In the genomic region with DNA sequence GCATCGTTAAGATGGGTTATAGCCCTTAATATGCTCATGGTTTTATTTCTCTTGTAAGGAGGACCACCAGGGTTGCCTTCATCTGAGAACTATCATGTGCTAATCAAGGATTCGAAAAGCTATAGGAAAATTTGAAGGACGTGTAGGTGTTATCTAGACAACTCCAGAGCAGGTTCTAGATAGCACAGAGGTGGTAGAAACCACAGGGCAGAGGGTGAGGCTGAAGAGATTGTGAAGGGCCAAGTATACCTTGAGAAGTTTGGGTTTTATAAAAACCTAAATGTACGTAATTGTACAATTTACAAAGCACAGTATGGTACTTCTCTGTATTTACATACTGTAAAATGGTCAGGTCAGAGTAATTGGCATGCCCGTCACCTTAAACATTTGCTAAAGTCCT, we compare ENCODE assay signal across 10 mouse cellular contexts. TPM values are rescaled to one million over a fixed set of nuclear protein-coding genes. Genes with fewer than 3 reads are reported as not detected.
DNase-seq lines count a peak whose midpoint lies in the region; ATAC-seq and TF ChIP-seq lines count a peak whose summit lies in the region.
"Had no signal": no experiment of that assay in that cellular context is flagged by ENCODE, and none has a peak within 500 bp of the region (broad histone marks: within the 10 kb centered on the region; RNA-seq: fewer than 3 reads in every experiment).

No protein-coding gene starts in this region.

- no peaks in the 10 kb centered on the region for H3K9me3 ChIP-seq in limb, embryonic 15.5 days
- H3K9me3 ChIP-seq: liver, embryonic 15.5 days; neural tube, embryonic 12.5 days had no signal

- H3K4me1 ChIP-seq in kidney, adult 2 months (ENCODE audit: control insufficient read depth, insufficient read depth, low read length): peaks cover 41% of the 10 kb centered on the region
- no peaks in the 10 kb centered on the region for H3K4me1 ChIP-seq in spleen, adult 2 months (ENCODE audit: control insufficient read depth, insufficient read depth, insufficient read length)
- peaks cover 45% of the 10 kb centered on the region for H3K4me1 ChIP-seq in limb, embryonic 15.5 days

- no peak for ATAC-seq in limb, embryonic 15.5 days (ENCODE audit: insufficient number of reproducible peaks, low FRiP score, low TSS enrichment, low read depth)
- ATAC-seq in CD4-positive, CD25-positive, alpha-beta regulatory T cell, adult 4 months: no peak

- no peak overlapping the region for H3K9ac ChIP-seq in limb, embryonic 15.5 days
- H3K9ac ChIP-seq: liver, embryonic 15.5 days; neural tube, embryonic 12.5 days had no signal

- H3K4me2 ChIP-seq in limb, embryonic 15.5 days: no peak overlapping the region
- H3K4me2 ChIP-seq: liver, embryonic 15.5 days; neural tube, embryonic 12.5 days had no signal

- 75% methylated on average over 5 of the region's 5 CpGs for WGBS in kidney, adult 2 months
- 78% methylated on average over 5 of the region's 5 CpGs for WGBS in spleen, adult 2 months
- WGBS in limb, embryonic 15.5 days: 80% methylated on average over 5 of the region's 5 CpGs

- H3K36me3 ChIP-seq in kidney, adult 2 months (ENCODE audit: control insufficient read depth, insufficient read depth, low read length): no peaks in the 10 kb centered on the region
- H3K36me3 ChIP-seq in spleen, adult 2 months (ENCODE audit: control insufficient read depth, insufficient read depth, low read length): no peaks in the 10 kb centered on the region
- peaks cover 1% of the 10 kb centered on the region; the same call in 1 of the 2 replicates for H3K36me3 ChIP-seq in limb, embryonic 15.5 days
- H3K36me3 ChIP-seq: liver, embryonic 15.5 days; neural tube, embryonic 12.5 days had no signal

- no peak for TF ChIP-seq CTCF in kidney, adult 2 months (conservative IDR thresholded peaks at IDR 0.05; ENCODE audit: insufficient read depth, insufficient read length, low read depth, low read length)
- no peak for TF ChIP-seq CTCF in spleen, adult 2 months (IDR thresholded peaks at IDR 0.05; ENCODE audit: extremely low read depth, insufficient read depth, insufficient read length, insufficient replicate concordance)

- DNase-seq in kidney, adult 2 months: no peak
- no peak for DNase-seq in kidney, adult 9 months
- no peak for DNase-seq in spleen, adult 2 months (ENCODE audit: low read depth in 1 of 2, low spot score in 2 of 2)
- DNase-seq in spleen, postnatal 4 days (ENCODE audit: low spot score in 2 of 2): no peak
- no peak for DNase-seq in adrenal gland, postnatal 14 days

- H3K27ac ChIP-seq in kidney, adult 2 months (ENCODE audit: insufficient read depth, low read depth, low read length): peak overlapping the region; percentile 95
- 0 out of 2 replicates have a peak overlapping the region, but pooled peaks have one; percentile 76 for H3K27ac ChIP-seq in spleen, adult 2 months (ENCODE audit: insufficient read depth, low read length)
- H3K27ac ChIP-seq in limb, embryonic 15.5 days: peak overlapping the region; percentile 87
- H3K27ac ChIP-seq: neural tube, embryonic 12.5 days had no signal

- no peak for TF ChIP-seq POLR2A in kidney, adult 2 months (IDR thresholded peaks at IDR 0.05; ENCODE audit: low read depth, low read length)
- TF ChIP-seq POLR2A in spleen, adult 2 months (IDR thresholded peaks at IDR 0.05; ENCODE audit: low read depth, low read length): no peak

- no peaks in the 10 kb centered on the region for H3K27me3 ChIP-seq in kidney, adult 2 months (replicated peaks; ENCODE audit: control insufficient read depth, insufficient read depth, low read length)
- H3K27me3 ChIP-seq in spleen, adult 2 months (ENCODE audit: control insufficient read depth, insufficient read depth, low read length): no peaks in the 10 kb centered on the region
- no peaks in the 10 kb centered on the region for H3K27me3 ChIP-seq in limb, embryonic 15.5 days
- H3K27me3 ChIP-seq: liver, embryonic 15.5 days; neural tube, embryonic 12.5 days had no signal

- H3K4me3 ChIP-seq in kidney, adult 2 months (ENCODE audit: insufficient read depth, low read depth, low read length): no peak overlapping the region
- no peak overlapping the region for H3K4me3 ChIP-seq in spleen, adult 2 months (ENCODE audit: extremely low read depth, insufficient read depth, insufficient read length)
- H3K4me3 ChIP-seq in limb, embryonic 15.5 days: no peak overlapping the region
- H3K4me3 ChIP-seq: liver, embryonic 15.5 days; neural tube, embryonic 12.5 days had no signal

RNA-seq across cellular contexts. Expression of a gene that starts 13.4 kb away (rescaled TPM):
- polyA plus RNA-seq in kidney, adult 2 months (2012; rRNA removed): 15.5 and 17.3 TPM in 2 replicates
- 7.4 and 8.5 TPM in 2 replicates for polyA plus RNA-seq in spleen, adult 2 months (2012; rRNA removed)
- polyA plus RNA-seq in limb, embryonic 15.5 days (2015; fragmentation: Nextera tagmentation; extraction: Ambion mirVana): 13.9 and 18.0 TPM in 2 replicates
- not detected for polyA plus RNA-seq in CD4-positive, CD25-positive, alpha-beta regulatory T cell, adult 4 months (2017; shearing (Covaris generic))
- total RNA-seq in adrenal gland, postnatal 14 days (2021): 34.8 and 38.6 TPM in 2 replicates

RNA-seq across cellular contexts. Expression of a gene that starts 33.8 kb away (rescaled TPM):
- polyA plus RNA-seq in kidney, adult 2 months (2012; rRNA removed): 1.3 and 1.6 TPM in 2 replicates
- polyA plus RNA-seq in spleen, adult 2 months (2012; rRNA removed): not detected in 2 replicates
- polyA plus RNA-seq in limb, embryonic 15.5 days (2015; fragmentation: Nextera tagmentation; extraction: Ambion mirVana): 0.15 and 0.17 TPM in 2 replicates
- not detected for polyA plus RNA-seq in CD4-positive, CD25-positive, alpha-beta regulatory T cell, adult 4 months (2017; shearing (Covaris generic))
- total RNA-seq in adrenal gland, postnatal 14 days (2021): not detected in 2 replicates
- total RNA-seq: common myeloid progenitor, adult 5-6 weeks had no signal
- polyA plus RNA-seq: liver, embryonic 15.5 days had no signal

RNA-seq across cellular contexts. Expression of a gene that starts 46.6 kb away (rescaled TPM):
- 59.0 and 72.5 TPM in 2 replicates for polyA plus RNA-seq in kidney, adult 2 months (2012; rRNA removed)
- polyA plus RNA-seq in spleen, adult 2 months (2012; rRNA removed): 49.6 and 64.5 TPM in 2 replicates
- 4.8 and 7.7 TPM in 2 replicates for polyA plus RNA-seq in limb, embryonic 15.5 days (2015; fragmentation: Nextera tagmentation; extraction: Ambion mirVana)
- polyA plus RNA-seq in CD4-positive, CD25-positive, alpha-beta regulatory T cell, adult 4 months (2017; shearing (Covaris generic)): 1 to 10 TPM in 1 of 2 experiments, under 1 TPM in 1; 0.37 to 1.7 TPM
- 53.9 and 59.0 TPM in 2 replicates for total RNA-seq in adrenal gland, postnatal 14 days (2021)

RNA-seq across cellular contexts. Expression of a gene that starts 59.3 kb away (rescaled TPM):
- 4.5 and 12.6 TPM in 2 replicates for polyA plus RNA-seq in kidney, adult 2 months (2012; rRNA removed)
- polyA plus RNA-seq in spleen, adult 2 months (2012; rRNA removed): 109 and 140 TPM in 2 replicates
- 4.1 and 4.2 TPM in 2 replicates for polyA plus RNA-seq in limb, embryonic 15.5 days (2015; fragmentation: Nextera tagmentation; extraction: Ambion mirVana)
- 100 to 1,000 TPM; 132 to 166 TPM for polyA plus RNA-seq in CD4-positive, CD25-positive, alpha-beta regulatory T cell, adult 4 months (2017; shearing (Covaris generic))
- total RNA-seq in adrenal gland, postnatal 14 days (2021): 2.7 and 12.7 TPM in 2 replicates
